In the genomic region with DNA sequence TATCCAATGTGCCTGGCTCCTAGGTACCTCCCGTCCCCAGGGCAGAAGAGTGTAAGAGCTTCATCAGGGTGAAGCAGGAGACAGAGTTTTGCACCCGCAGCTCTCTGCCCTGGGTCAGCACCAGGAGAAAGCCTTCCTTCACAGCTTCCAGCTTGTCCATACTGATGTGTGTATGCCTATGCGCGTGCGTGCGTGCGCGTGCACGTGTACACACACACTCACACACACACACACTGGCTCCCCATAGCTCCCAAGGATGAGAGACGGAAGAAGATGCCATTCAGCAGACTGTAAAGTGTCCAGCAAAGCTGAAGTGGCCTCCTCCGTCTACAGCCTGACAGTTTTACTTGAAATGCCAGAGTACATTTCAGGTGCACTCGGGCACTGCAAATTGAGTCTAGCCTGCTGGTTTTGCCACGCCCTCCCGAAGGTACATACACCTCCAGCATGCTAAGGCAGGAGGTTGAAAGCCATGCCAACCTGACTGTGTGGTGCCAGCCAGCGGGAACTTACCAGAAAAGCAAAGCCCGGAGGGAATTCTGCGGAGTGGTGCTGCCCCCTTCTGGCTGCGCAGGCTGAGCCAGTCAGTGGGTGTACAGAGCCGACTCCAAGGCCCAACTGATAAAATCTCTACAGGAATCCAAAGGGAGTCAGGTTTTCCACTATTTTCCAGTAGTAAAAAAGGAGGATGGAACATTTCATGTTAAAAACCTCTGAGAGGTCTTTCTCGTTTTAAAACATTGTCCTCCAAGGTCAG, we compare ENCODE assay signal across 7 mouse cellular contexts.
DNase-seq lines count a peak whose midpoint lies in the region; ATAC-seq and TF ChIP-seq lines count a peak whose summit lies in the region.

No protein-coding gene starts in this region.

- no peak for ATAC-seq in embryonic facial prominence, embryonic 13.5 days (ENCODE audit: insufficient number of reproducible peaks, insufficient read depth, low FRiP score, low TSS enrichment, low read depth)
- ATAC-seq in limb, embryonic 11.5 days (ENCODE audit: insufficient number of reproducible peaks, low FRiP score, low TSS enrichment, low read depth), result 0 out of 2 replicates have a peak, but pooled peaks have one; percentile 67
- ATAC-seq in midbrain, embryonic 15.5 days (replicated peaks), result peak; percentile 80

- H3K9ac ChIP-seq in embryonic facial prominence, embryonic 13.5 days, result no peak overlapping the region; the same call in 1 of the 2 replicates
- H3K9ac ChIP-seq in heart, adult 2 months (ENCODE audit: low read depth, low read length), result no peak overlapping the region
- no peak overlapping the region for H3K9ac ChIP-seq in limb, embryonic 11.5 days (ENCODE audit: low read length)
- H3K9ac ChIP-seq in midbrain, embryonic 15.5 days, result no peak overlapping the region

- TF ChIP-seq POLR2A in heart, adult 2 months (IDR thresholded peaks at IDR 0.05; ENCODE audit: insufficient read depth, low read depth, low read length), result no peak
- no peak for TF ChIP-seq POLR2A in kidney, adult 2 months (IDR thresholded peaks at IDR 0.05; ENCODE audit: low read depth, low read length)

- TF ChIP-seq CTCF in heart, adult 2 months (IDR thresholded peaks at IDR 0.05), result peak; percentile 90
- peak; percentile 85 for TF ChIP-seq CTCF in kidney, adult 2 months (conservative IDR thresholded peaks at IDR 0.05; ENCODE audit: insufficient read depth, insufficient read length, low read depth, low read length)

- 39% methylated on average over 20 of the region's 20 CpGs for WGBS in embryonic facial prominence, embryonic 13.5 days
- WGBS in heart, adult 2 months, result 38% methylated on average over 20 of the region's 20 CpGs
- WGBS in kidney, adult 2 months, result 35% methylated on average over 20 of the region's 20 CpGs
- WGBS in limb, embryonic 11.5 days, result 44% methylated on average over 20 of the region's 20 CpGs
- WGBS in midbrain, embryonic 15.5 days, result 29% methylated on average over 20 of the region's 20 CpGs

- H3K36me3 ChIP-seq in embryonic facial prominence, embryonic 13.5 days, result no peaks in the 10 kb centered on the region
- H3K36me3 ChIP-seq in heart, adult 2 months (ENCODE audit: control insufficient read depth, insufficient read depth, low read length), result no peaks in the 10 kb centered on the region
- H3K36me3 ChIP-seq in kidney, adult 2 months (ENCODE audit: control insufficient read depth, insufficient read depth, low read length), result no peaks in the 10 kb centered on the region
- H3K36me3 ChIP-seq in limb, embryonic 11.5 days (ENCODE audit: control insufficient read depth, insufficient read depth, low read length), result no peaks in the 10 kb centered on the region
- H3K36me3 ChIP-seq in midbrain, embryonic 15.5 days (replicated peaks), result no peaks in the 10 kb centered on the region

- H3K27ac ChIP-seq in embryonic facial prominence, embryonic 13.5 days, result no peak overlapping the region
- H3K27ac ChIP-seq in heart, adult 2 months, result no peak overlapping the region
- no peak overlapping the region for H3K27ac ChIP-seq in kidney, adult 2 months (ENCODE audit: insufficient read depth, low read depth, low read length)
- H3K27ac ChIP-seq in limb, embryonic 11.5 days (replicated peaks; ENCODE audit: low read depth, low read length), result no peak overlapping the region
- H3K27ac ChIP-seq in midbrain, embryonic 15.5 days, result peak overlapping the region; percentile 65

- H3K27me3 ChIP-seq in embryonic facial prominence, embryonic 13.5 days, result peaks cover 48% of the 10 kb centered on the region
- H3K27me3 ChIP-seq in heart, adult 2 months (ENCODE audit: control insufficient read depth, insufficient read depth, low read length), result no peaks in the 10 kb centered on the region
- no peaks in the 10 kb centered on the region for H3K27me3 ChIP-seq in kidney, adult 2 months (replicated peaks; ENCODE audit: control insufficient read depth, insufficient read depth, low read length)
- peaks cover 8% of the 10 kb centered on the region for H3K27me3 ChIP-seq in limb, embryonic 11.5 days (ENCODE audit: control insufficient read depth, insufficient read depth, low read length)
- H3K27me3 ChIP-seq in midbrain, embryonic 15.5 days (replicated peaks), result no peaks in the 10 kb centered on the region; the same call in 1 of the 2 replicates

- no peaks in the 10 kb centered on the region for H3K9me3 ChIP-seq in embryonic facial prominence, embryonic 13.5 days
- H3K9me3 ChIP-seq in limb, embryonic 11.5 days (ENCODE audit: control insufficient read depth, low read length), result no peaks in the 10 kb centered on the region
- H3K9me3 ChIP-seq in midbrain, embryonic 15.5 days, result no peaks in the 10 kb centered on the region

- peak overlapping the region; percentile 11; the same call in 1 of the 2 replicates for H3K4me2 ChIP-seq in embryonic facial prominence, embryonic 13.5 days
- no peak overlapping the region for H3K4me2 ChIP-seq in limb, embryonic 11.5 days (ENCODE audit: low read depth, severe bottlenecking)
- H3K4me2 ChIP-seq in midbrain, embryonic 15.5 days, result peak overlapping the region; percentile 60

- 0 out of 2 replicates have a peak, but pooled peaks cover 5% of the 10 kb centered on the region for H3K4me1 ChIP-seq in embryonic facial prominence, embryonic 13.5 days
- peaks cover 1% of the 10 kb centered on the region; the same call in 1 of the 2 replicates for H3K4me1 ChIP-seq in heart, adult 2 months (ENCODE audit: control insufficient read depth, insufficient read depth, low read length)
- H3K4me1 ChIP-seq in kidney, adult 2 months (ENCODE audit: control insufficient read depth, insufficient read depth, low read length), result no peaks in the 10 kb centered on the region
- H3K4me1 ChIP-seq in limb, embryonic 11.5 days (ENCODE audit: control insufficient read depth, insufficient read depth, low read length), result no peaks in the 10 kb centered on the region
- H3K4me1 ChIP-seq in midbrain, embryonic 15.5 days, result peaks cover 24% of the 10 kb centered on the region

- DNase-seq in adrenal gland, postnatal 36 days, result peak; percentile 89 to 94
- peak; percentile 72 to 85 for DNase-seq in heart, adult 2 months
- peak; percentile 85 for DNase-seq in kidney, adult 2 months
- DNase-seq in limb, embryonic 11.5 days (ENCODE audit: low spot score), result peak; percentile 91
- DNase-seq in spleen, postnatal 14 days (ENCODE audit: low spot score in 2 of 2), result peak; percentile 52 to 73

- H3K79me2 ChIP-seq in heart, adult 2 months (replicated peaks; ENCODE audit: control insufficient read depth, insufficient read depth, low read length), result no peaks in the 10 kb centered on the region

- H3K4me3 ChIP-seq in embryonic facial prominence, embryonic 13.5 days, result no peak overlapping the region
- H3K4me3 ChIP-seq in heart, adult 2 months, result no peak overlapping the region
- H3K4me3 ChIP-seq in kidney, adult 2 months (ENCODE audit: insufficient read depth, low read depth, low read length), result no peak overlapping the region
- H3K4me3 ChIP-seq in limb, embryonic 11.5 days (ENCODE audit: low read depth, low read length), result no peak overlapping the region
- H3K4me3 ChIP-seq in midbrain, embryonic 15.5 days, result no peak overlapping the region

- TF ChIP-seq EP300 in heart, adult 2 months (IDR thresholded peaks at IDR 0.05; ENCODE audit: insufficient read depth, low read depth, low read length), result no peak; the same call in 1 of the 2 replicates

- intact Hi-C loops in heart, adult 2 months (cut with DNase I), result loop anchor here (1.0 to 10.0 kb wide), 4 partner anchors 193 to 371 kb away; no protein-coding TSS in a partner anchor
